Mouse (Mus musculus) heart, postnatal 36 days (tissue): Measurements from ENCODE around the gene Amt. TPM values are rescaled to one million over a fixed set of nuclear protein-coding genes. Genes with fewer than 3 reads are reported as not detected.

Experiments
- total RNA-seq, 2 experiments: library from RNA; stranded (reverse); gene quantifications; 2 replicates each; pipeline ENCODE4 v1.2.3; 2021

The Amt gene
- total RNA-seq, 2 experiments from 2014 or later, result 4.0 to 5.2 TPM

Other genes with a start within 250 kb of the Amt start
- 10 to 100 TPM in 1 of 2 experiments, 1 to 10 TPM in 1; 8.4 to 10.4 TPM for gene Gmppb, start 247.6 kb upstream of the Amt start, total RNA-seq
- 1 to 10 TPM; 1.1 to 1.4 TPM for gene Amigo3, start 243.7 kb upstream of the Amt start, total RNA-seq
- not detected for gene Mst1, start 216.4 kb upstream of the Amt start, total RNA-seq
- 10 to 100 TPM; 94.2 to 97.4 TPM for gene Rnf123, start 213.5 kb upstream of the Amt start, total RNA-seq
- gene Apeh, start 202.2 kb upstream of the Amt start, total RNA-seq, result 10 to 100 TPM; 38.6 to 50.2 TPM
- under 1 TPM in 1 of 2 experiments, not detected in 1; 0.03 TPM for gene Bsn, start 106.5 kb upstream of the Amt start, total RNA-seq
- 100 to 1,000 TPM; 320 to 353 TPM for gene Dag1, start 32.9 kb upstream of the Amt start, total RNA-seq
- 10 to 100 TPM; 21.3 to 21.5 TPM for gene Nicn1, start 6.4 kb upstream of the Amt start, total RNA-seq
- 100 to 1,000 TPM; 237 to 241 TPM for gene Rhoa, start 9.3 kb downstream of the Amt start, total RNA-seq
- gene Tcta, start 9.3 kb downstream of the Amt start, total RNA-seq, result 10 to 100 TPM; 59.3 to 62.3 TPM
- 100 to 1,000 TPM; 103 to 108 TPM for gene Gpx1, start 42.0 kb downstream of the Amt start, total RNA-seq
- 10 to 100 TPM; 69.7 to 74.8 TPM for gene Usp4, start 51.0 kb downstream of the Amt start, total RNA-seq
- under 1 TPM; 0.49 to 0.83 TPM for gene 1700102P08Rik, start 96.0 kb downstream of the Amt start, total RNA-seq
- not detected for gene Ccdc36, start 131.6 kb downstream of the Amt start, total RNA-seq
- gene BC048562, start 139.6 kb downstream of the Amt start, total RNA-seq, result not detected
- 10 to 100 TPM; 22.9 to 24.1 TPM for gene Ccdc71, start 163.7 kb downstream of the Amt start, total RNA-seq
- 1 to 10 TPM; 6.8 to 8.9 TPM for gene Klhdc8b, start 164.7 kb downstream of the Amt start, total RNA-seq
- 100 to 1,000 TPM; 344 to 366 TPM for gene Lamb2, start 182.9 kb downstream of the Amt start, total RNA-seq
- gene Usp19, start 193.7 kb downstream of the Amt start, total RNA-seq, result 100 to 1,000 TPM in 1 of 2 experiments, 10 to 100 TPM in 1; 99.1 to 105 TPM
- gene Qars, start 210.9 kb downstream of the Amt start, total RNA-seq, result 10 to 100 TPM; 78.8 to 82.3 TPM
- 10 to 100 TPM; 60.4 to 60.5 TPM for gene Qrich1, start 220.0 kb downstream of the Amt start, total RNA-seq